Mouse (Mus musculus): Measurements from ENCODE around the gene Slc35f4. TPM values are rescaled to one million over a fixed set of nuclear protein-coding genes. Genes with fewer than 3 reads are reported as not detected.

Gene Slc35f4
- polyA plus RNA-seq, 1 experiment from 2014 or later = 0.57 TPM

DNA sequence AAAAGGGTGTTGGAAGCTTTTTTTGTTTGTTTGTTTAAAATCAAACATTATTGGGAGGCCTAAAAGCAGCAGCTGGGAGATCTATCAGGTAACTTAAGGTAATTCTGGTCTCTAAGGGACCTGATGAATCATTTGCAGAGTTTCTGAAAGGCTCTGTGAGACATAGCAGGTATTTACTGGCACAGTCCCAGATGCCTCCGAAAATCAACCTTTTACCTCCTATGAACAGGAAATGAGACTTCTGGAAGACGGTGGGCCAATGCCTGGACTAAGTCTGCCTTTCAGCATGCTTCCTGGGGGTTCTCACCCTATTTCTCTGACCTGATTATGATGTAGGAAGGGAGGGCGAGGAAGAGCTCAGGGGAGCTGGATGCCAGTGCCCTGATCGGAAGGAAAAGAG is 188.8 kb downstream of the Slc35f4 start:
- no peak overlapping the region for H3K9ac ChIP-seq
- no peaks in the 10 kb centered on the region for H3K4me1 ChIP-seq
- H3K27ac ChIP-seq = no peak overlapping the region
- ATAC-seq (ENCODE audit: low FRiP score) = no peak
- no peak overlapping the region for H3K4me2 ChIP-seq
- H3K27me3 ChIP-seq = no peaks in the 10 kb centered on the region
- 70% methylated on average over 4 of the region's 4 CpGs for WGBS
- no peak overlapping the region for H3K4me3 ChIP-seq (replicated peaks)
- no peaks in the 10 kb centered on the region for H3K9me3 ChIP-seq
- H3K36me3 ChIP-seq (replicated peaks) = no peaks in the 10 kb centered on the region

DNA sequence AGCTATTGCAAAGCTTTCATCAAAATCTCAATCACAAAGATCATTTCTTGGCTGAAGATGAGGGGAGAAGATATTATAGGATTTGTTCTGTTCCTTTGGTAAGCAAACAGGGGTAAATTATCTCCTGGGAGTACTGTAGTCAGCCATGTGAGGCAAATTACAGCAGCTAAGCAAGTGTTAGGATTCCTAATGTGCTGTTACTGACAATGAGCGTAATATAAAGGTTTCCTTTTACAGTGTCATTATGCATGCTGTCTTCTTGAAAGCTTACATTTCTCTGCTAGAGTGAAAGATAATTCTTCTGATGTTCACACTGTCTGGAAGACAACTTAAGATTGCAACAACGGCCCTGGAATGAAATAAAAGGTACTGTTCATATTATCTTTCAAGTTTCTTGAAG is 192.0 kb downstream of the Slc35f4 start:
- H3K4me1 ChIP-seq = no peaks in the 10 kb centered on the region
- ATAC-seq (ENCODE audit: low FRiP score) = no peak
- no peaks in the 10 kb centered on the region for H3K36me3 ChIP-seq (replicated peaks)
- no peaks in the 10 kb centered on the region for H3K9me3 ChIP-seq
- H3K9ac ChIP-seq = no peak overlapping the region
- H3K27ac ChIP-seq = no peak overlapping the region
- WGBS = 89% methylated on average over 2 of the region's 2 CpGs
- H3K27me3 ChIP-seq = no peaks in the 10 kb centered on the region
- no peak overlapping the region for H3K4me3 ChIP-seq (replicated peaks)
- no peak overlapping the region for H3K4me2 ChIP-seq

DNA sequence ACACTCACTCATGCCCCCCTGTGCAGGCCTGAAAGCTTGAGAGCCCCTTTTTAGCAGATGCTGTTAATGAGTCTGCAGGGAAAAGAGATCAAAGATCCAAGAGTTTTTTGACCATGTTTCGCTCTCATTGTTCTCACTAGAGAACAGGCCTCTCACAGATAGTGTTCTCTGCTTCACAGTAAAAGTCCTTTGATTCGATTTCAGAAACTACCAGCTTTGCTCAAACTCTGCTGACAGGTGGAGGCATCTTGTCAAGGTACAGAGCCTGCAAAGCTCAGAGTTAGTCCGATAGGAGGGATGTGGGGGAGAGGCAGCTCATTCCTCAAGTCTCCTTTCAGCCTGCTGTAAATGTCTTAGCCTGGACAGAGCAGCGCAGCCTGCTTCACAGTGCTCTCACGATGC is 209.4 kb downstream of the Slc35f4 start:
- no peaks in the 10 kb centered on the region for H3K9me3 ChIP-seq
- ATAC-seq (ENCODE audit: low FRiP score) = no peak
- no peak overlapping the region for H3K9ac ChIP-seq
- H3K27ac ChIP-seq = peak overlapping the region; percentile 27; the same call in 1 of the 2 replicates
- H3K4me3 ChIP-seq (replicated peaks) = no peak overlapping the region
- no peaks in the 10 kb centered on the region for H3K36me3 ChIP-seq (replicated peaks)
- no peak overlapping the region for H3K4me2 ChIP-seq
- peaks cover 29% of the 10 kb centered on the region for H3K4me1 ChIP-seq
- H3K27me3 ChIP-seq = no peaks in the 10 kb centered on the region
- WGBS = 10% methylated on average over 5 of the region's 5 CpGs

- Histone ChIP-seq H3K27ac (no peak overlapping the region), H3K27me3 (no peaks in the 10 kb centered on the region), H3K36me3 (replicated peaks) (no peaks in the 10 kb centered on the region), H3K9ac (no peak overlapping the region), H3K4me1 (peaks cover 40% of the 10 kb centered on the region), H3K4me3 (replicated peaks) (no peak overlapping the region), H3K9me3 (no peaks in the 10 kb centered on the region), H3K4me2 (no peak overlapping the region)
- no peak for ATAC-seq (ENCODE audit: low FRiP score)
- WGBS = 35% methylated on average over 7 of the region's 7 CpGs
Observed at GRCm38 (mm10) chr14:49313981-49314380, 211.9 kb downstream of the Slc35f4 start.

- H3K36me3 ChIP-seq (replicated peaks) = no peaks in the 10 kb centered on the region
- H3K4me3 ChIP-seq (replicated peaks) = no peak overlapping the region
- no peak for ATAC-seq (ENCODE audit: low FRiP score)
- peaks cover 40% of the 10 kb centered on the region for H3K4me1 ChIP-seq
- H3K4me2 ChIP-seq = no peak overlapping the region
- no peaks in the 10 kb centered on the region for H3K27me3 ChIP-seq
- no peak overlapping the region for H3K9ac ChIP-seq
- WGBS = 74% methylated on average over 8 of the region's 8 CpGs
- no peaks in the 10 kb centered on the region for H3K9me3 ChIP-seq
- no peak overlapping the region for H3K27ac ChIP-seq
Observed at GRCm38 (mm10) chr14:49313376-49313775, 212.5 kb downstream of the Slc35f4 start.

GRCm38 (mm10) chr14:49311548-49311947 is 214.3 kb downstream of the Slc35f4 start:
- Histone ChIP-seq H3K4me1 (peaks cover 38% of the 10 kb centered on the region), H3K27me3 (no peaks in the 10 kb centered on the region), H3K4me3 (replicated peaks) (no peak overlapping the region), H3K36me3 (replicated peaks) (no peaks in the 10 kb centered on the region), H3K27ac (no peak overlapping the region), H3K9me3 (no peaks in the 10 kb centered on the region), H3K9ac (no peak overlapping the region), H3K4me2 (no peak overlapping the region)
- no peak for ATAC-seq (ENCODE audit: low FRiP score)
- WGBS = 39% methylated on average over 1 of the region's 1 CpGs

DNA sequence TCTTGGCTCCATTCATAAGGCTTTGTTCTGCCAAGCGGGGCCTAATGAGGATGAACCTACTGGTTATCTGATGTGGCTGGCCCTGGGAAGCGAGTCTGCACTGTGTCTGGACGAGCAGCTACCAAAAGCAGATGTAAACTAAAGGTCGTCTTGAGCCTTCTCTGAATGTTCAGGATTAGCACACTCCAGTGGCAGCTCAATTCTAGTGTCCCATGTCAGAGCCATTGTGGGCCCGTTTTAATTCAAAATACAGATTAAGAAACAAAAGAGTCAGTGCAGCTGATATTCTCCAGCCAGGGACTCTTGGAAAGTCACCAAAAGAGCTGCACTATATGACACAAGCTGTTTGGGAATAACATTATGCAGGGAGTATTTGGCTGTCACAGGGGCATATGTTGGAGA is 214.8 kb downstream of the Slc35f4 start:
- H3K27me3 ChIP-seq = no peaks in the 10 kb centered on the region
- 0 out of 2 replicates have a peak, but pooled peaks have one; percentile 27 for ATAC-seq (ENCODE audit: low FRiP score)
- H3K4me2 ChIP-seq = no peak overlapping the region
- peaks cover 35% of the 10 kb centered on the region for H3K4me1 ChIP-seq
- no peaks in the 10 kb centered on the region for H3K9me3 ChIP-seq
- H3K4me3 ChIP-seq (replicated peaks) = no peak overlapping the region
- H3K27ac ChIP-seq = peak overlapping the region; percentile 36; the same call in 1 of the 2 replicates
- no peak overlapping the region for H3K9ac ChIP-seq
- H3K36me3 ChIP-seq (replicated peaks) = no peaks in the 10 kb centered on the region
- whole genome bisulfite sequencing = 14% methylated on average over 5 of the region's 5 CpGs

DNA sequence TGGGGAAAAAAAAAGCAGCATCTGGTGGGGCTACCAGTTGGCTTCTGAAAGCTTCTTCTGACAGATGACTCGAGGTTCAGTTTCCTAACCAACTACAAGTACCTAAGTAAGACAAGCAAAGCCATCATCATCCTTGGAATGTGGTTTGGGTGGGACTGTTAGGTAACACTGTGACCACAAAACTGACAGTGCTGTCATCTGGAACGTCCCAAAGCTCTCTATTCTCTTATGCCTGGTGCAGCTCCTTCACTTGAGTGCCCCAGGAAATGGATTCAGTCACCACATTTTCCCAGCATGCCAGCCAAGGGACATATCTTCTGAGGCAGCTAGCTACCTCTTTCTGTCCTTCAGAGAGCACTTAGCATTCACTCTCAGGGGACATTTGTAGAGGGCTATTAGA is 216.2 kb downstream of the Slc35f4 start:
- Histone ChIP-seq H3K4me2 (no peak overlapping the region), H3K27ac (no peak overlapping the region), H3K27me3 (no peaks in the 10 kb centered on the region), H3K4me1 (peaks cover 24% of the 10 kb centered on the region), H3K4me3 (replicated peaks) (no peak overlapping the region), H3K9me3 (no peaks in the 10 kb centered on the region), H3K9ac (no peak overlapping the region), H3K36me3 (replicated peaks) (no peaks in the 10 kb centered on the region)
- 76% methylated on average over 2 of the region's 2 CpGs for WGBS
- ATAC-seq (ENCODE audit: low FRiP score) = no peak

DNA sequence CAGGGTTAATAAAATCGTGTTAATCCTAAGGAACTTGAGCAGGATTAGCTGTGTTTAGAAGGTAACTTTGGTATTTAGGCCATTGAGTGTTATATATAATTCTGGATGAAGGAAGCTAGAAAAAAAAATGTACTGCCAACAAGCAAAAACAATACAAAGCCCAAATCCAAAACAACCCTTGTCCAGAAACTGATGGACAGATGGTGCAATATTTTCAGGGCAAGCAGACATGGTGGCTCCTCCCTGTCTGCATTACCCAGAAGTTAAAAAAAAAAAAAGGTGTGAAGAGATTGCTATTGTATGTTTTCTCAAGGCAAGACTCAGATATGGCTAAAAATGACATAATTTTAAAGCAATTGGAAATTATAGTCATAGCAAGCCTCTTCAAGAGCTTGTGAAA is 217.3 kb downstream of the Slc35f4 start:
- H3K9me3 ChIP-seq = no peaks in the 10 kb centered on the region
- no peaks in the 10 kb centered on the region for H3K36me3 ChIP-seq (replicated peaks)
- no peak for ATAC-seq (ENCODE audit: low FRiP score)
- no peaks in the 10 kb centered on the region for H3K27me3 ChIP-seq
- no peak overlapping the region for H3K4me3 ChIP-seq (replicated peaks)
- H3K4me1 ChIP-seq = peaks cover 15% of the 10 kb centered on the region
- H3K27ac ChIP-seq = no peak overlapping the region
- 74% methylated on average over 1 of the region's 1 CpGs for WGBS
- H3K9ac ChIP-seq = no peak overlapping the region
- no peak overlapping the region for H3K4me2 ChIP-seq

- no peak overlapping the region for H3K4me2 ChIP-seq
- H3K4me1 ChIP-seq = peaks cover 11% of the 10 kb centered on the region
- H3K36me3 ChIP-seq (replicated peaks) = no peaks in the 10 kb centered on the region
- 86% methylated on average over 3 of the region's 3 CpGs for WGBS
- H3K27me3 ChIP-seq = no peaks in the 10 kb centered on the region
- no peak for ATAC-seq (ENCODE audit: low FRiP score)
- H3K4me3 ChIP-seq (replicated peaks) = no peak overlapping the region
- no peaks in the 10 kb centered on the region for H3K9me3 ChIP-seq
- H3K27ac ChIP-seq = no peak overlapping the region
- no peak overlapping the region for H3K9ac ChIP-seq
Observed at GRCm38 (mm10) chr14:49307842-49308241, 218.0 kb downstream of the Slc35f4 start.

GRCm38 (mm10) chr14:49305534-49306409 is 220.1 kb downstream of the Slc35f4 start:
- WGBS = 93% methylated on average over 9 of the region's 9 CpGs
- Histone ChIP-seq H3K27ac (no peak overlapping the region), H3K9ac (no peak overlapping the region), H3K27me3 (no peaks in the 10 kb centered on the region), H3K4me3 (replicated peaks) (no peak overlapping the region), H3K4me2 (no peak overlapping the region), H3K4me1 (peaks cover 13% of the 10 kb centered on the region), H3K9me3 (no peaks in the 10 kb centered on the region), H3K36me3 (replicated peaks) (no peaks in the 10 kb centered on the region)
- no peak for ATAC-seq (ENCODE audit: low FRiP score)

DNA sequence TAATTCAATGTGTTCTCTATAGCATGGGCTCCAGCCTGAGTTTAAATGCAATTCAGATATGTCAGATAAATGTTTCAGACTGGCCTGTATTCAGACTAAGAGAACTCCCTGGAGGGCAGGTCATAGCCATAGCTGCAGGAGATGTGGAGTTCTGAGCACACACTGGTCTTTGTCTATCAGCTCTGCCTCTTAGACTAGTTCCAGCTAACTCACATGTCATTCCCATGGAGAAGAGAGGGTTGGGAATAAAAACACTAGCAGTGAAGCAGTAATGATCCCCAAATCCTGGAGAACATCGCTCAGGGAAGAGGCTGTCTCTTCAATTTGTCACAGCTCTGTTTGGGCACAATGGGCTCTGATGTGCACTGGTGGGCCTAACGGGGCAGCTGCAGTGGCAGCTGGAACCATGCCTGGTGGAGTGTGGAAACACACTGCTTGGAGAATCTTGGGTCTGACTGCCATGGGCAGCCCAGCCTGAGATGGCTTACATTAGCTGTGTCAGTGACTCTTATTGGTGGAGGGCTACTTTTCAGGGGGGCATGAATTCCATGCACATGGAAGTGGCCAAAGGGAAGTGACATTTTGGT is 223.5 kb downstream of the Slc35f4 start:
- no peak overlapping the region for H3K4me2 ChIP-seq
- H3K9ac ChIP-seq = no peak overlapping the region
- peaks cover 7% of the 10 kb centered on the region; the same call in 1 of the 2 replicates for H3K4me1 ChIP-seq
- H3K9me3 ChIP-seq = no peaks in the 10 kb centered on the region
- H3K27me3 ChIP-seq = no peaks in the 10 kb centered on the region
- H3K4me3 ChIP-seq (replicated peaks) = no peak overlapping the region
- 65% methylated on average over 2 of the region's 2 CpGs for WGBS
- H3K27ac ChIP-seq = no peak overlapping the region
- H3K36me3 ChIP-seq (replicated peaks) = no peaks in the 10 kb centered on the region
- ATAC-seq (ENCODE audit: low FRiP score) = no peak
